Mouse (Mus musculus) MEL (cell line): ENCODE results near the gene Smarca4. TPM values are rescaled to one million over a fixed set of nuclear protein-coding genes. Genes with fewer than 3 reads are reported as not detected.

ENCODE experiments used
- DNase-seq: peaks from one replicate; pipeline ENCODE4 v3.0.0; 2011; ENCODE audit warnings: low read depth, low spot score
- H3K27ac ChIP-seq: 2 replicates; pipeline ENCODE4 v1.5.1; 2012; ENCODE audit warnings: low read depth, mild to moderate bottlenecking, control low read depth, low read length, moderate library complexity; ENCODE audit not compliant: control insufficient read depth
- H3K27me3 ChIP-seq, 2 experiments: fragments of 150-350 bp in 1 of 2; sonication (generic) in 1 of 2; 2 replicates each; pipeline ENCODE4 v1.6.1; 2012; ENCODE audit warnings: low read length in 2 of 2, mild to moderate bottlenecking in 2 of 2, improper control_type of control experiment in 1 of 2, moderate library complexity in 1 of 2; ENCODE audit not compliant: insufficient read depth in 2 of 2, control insufficient read depth in 1 of 2
- H3K36me3 ChIP-seq, 2 experiments: 2 replicates each; pipeline ENCODE4 v1.6.1; 2012 to 2014; ENCODE audit warnings: low read length in 2 of 2, improper control_type of control experiment in 1 of 2, inconsistent platforms in 1 of 2, mild to moderate bottlenecking in 1 of 2; ENCODE audit not compliant: insufficient read depth in 2 of 2, control insufficient read depth in 1 of 2
- H3K4me1 ChIP-seq, 2 experiments: fragments of 150-350 bp in 1 of 2; sonication (generic) in 1 of 2; 2 replicates each; pipeline ENCODE4 v1.6.1; 2012; ENCODE audit warnings: low read length in 2 of 2, improper control_type of control experiment in 1 of 2, mild to moderate bottlenecking in 1 of 2; ENCODE audit not compliant: insufficient read depth in 2 of 2, control insufficient read depth in 1 of 2
- H3K4me3 ChIP-seq, 2 experiments: fragments of 150-350 bp in 1 of 2; sonication (generic) in 1 of 2; 2 replicates each; pipeline ENCODE4 v1.5.1; 2012; ENCODE audit warnings: low read depth in 2 of 2, low read length in 2 of 2, mild to moderate bottlenecking in 2 of 2, moderate library complexity in 2 of 2, control low read depth in 1 of 2, improper control_type of control experiment in 1 of 2; ENCODE audit not compliant: control insufficient read depth in 1 of 2, insufficient read depth in 1 of 2
- H3K79me2 ChIP-seq: 2 replicates; pipeline ENCODE4 v1.6.1; 2012; ENCODE audit warnings: mild to moderate bottlenecking, low read length, moderate library complexity; ENCODE audit not compliant: control insufficient read depth, poor library complexity, insufficient read depth
- H3K9ac ChIP-seq: 2 replicates; pipeline ENCODE4 v1.6.1; 2012; ENCODE audit warnings: low read depth, mild to moderate bottlenecking, control low read depth, low read length, moderate library complexity; ENCODE audit not compliant: control insufficient read depth, poor library complexity, severe bottlenecking
- H3K9me3 ChIP-seq: fragments of 150-350 bp; sonication (generic); replicated peaks from 2 replicates; pipeline ENCODE4 v1.6.1; 2012; ENCODE audit warnings: mild to moderate bottlenecking, low read length, improper control_type of control experiment, moderate library complexity; ENCODE audit not compliant: insufficient read depth
- BHLHE40 ChIP-seq: IDR thresholded peaks from 2 replicates; pipeline ENCODE4 v1.6.1; 2012; ENCODE audit warnings: low read depth, mild to moderate bottlenecking, inconsistent platforms, low read length, improper control_type of control experiment, borderline replicate concordance
- CHD1 ChIP-seq: IDR thresholded peaks from 2 replicates; pipeline ENCODE4 v1.6.1; 2012; ENCODE audit warnings: low read depth, mild to moderate bottlenecking, inconsistent platforms, low read length, improper control_type of control experiment
- CHD2 ChIP-seq: IDR thresholded peaks from 2 replicates; pipeline ENCODE4 v1.6.1; 2011; ENCODE audit warnings: low read length, improper control_type of control experiment
- CTCF ChIP-seq, 3 experiments: IDR thresholded peaks in 2 of 3; conservative IDR thresholded peaks in 1 of 3; 2 replicates each; pipeline ENCODE4 v1.5.1; 2011 to 2012; ENCODE audit warnings: low read length in 3 of 3, low read depth in 2 of 3, mild to moderate bottlenecking in 2 of 3, improper control_type of control experiment in 1 of 3, inconsistent platforms in 1 of 3, mixed read lengths in 1 of 3, moderate library complexity in 1 of 3; ENCODE audit not compliant: control insufficient read depth in 1 of 3, insufficient read depth in 1 of 3, poor library complexity in 1 of 3, severe bottlenecking in 1 of 3
- E2F4 ChIP-seq: IDR thresholded peaks from 2 replicates; pipeline ENCODE4 v1.6.1; 2011; ENCODE audit warnings: low read depth, low read length, improper control_type of control experiment, borderline replicate concordance
- ETS1 ChIP-seq: IDR thresholded peaks from 2 replicates; pipeline ENCODE4 v1.6.1; 2012; ENCODE audit warnings: low read depth, mild to moderate bottlenecking, inconsistent platforms, low read length, improper control_type of control experiment, moderate library complexity
- MAX ChIP-seq: IDR thresholded peaks from 2 replicates; pipeline ENCODE4 v1.6.1; 2011; ENCODE audit warnings: low read length, improper control_type of control experiment
- MAZ ChIP-seq: IDR thresholded peaks from 2 replicates; pipeline ENCODE4 v1.6.1; 2012; ENCODE audit warnings: low read depth, mild to moderate bottlenecking, inconsistent platforms, low read length, improper control_type of control experiment
- MEF2A ChIP-seq: IDR thresholded peaks from 2 replicates; pipeline ENCODE4 v1.6.1; 2014; ENCODE audit warnings: low read depth, mild to moderate bottlenecking, inconsistent platforms, low read length, improper control_type of control experiment; ENCODE audit not compliant: poor library complexity, insufficient replicate concordance, severe bottlenecking; ENCODE audit errors: extremely low read depth
- MXI1 ChIP-seq: IDR thresholded peaks from 2 replicates; pipeline ENCODE4 v1.6.1; 2011; ENCODE audit warnings: mild to moderate bottlenecking, low read depth, low read length, improper control_type of control experiment
- MYB ChIP-seq: IDR thresholded peaks from 2 replicates; pipeline ENCODE4 v1.6.1; 2011; ENCODE audit warnings: mild to moderate bottlenecking, low read depth, low read length, improper control_type of control experiment
- NRF1 ChIP-seq: IDR thresholded peaks from 2 replicates; pipeline ENCODE4 v1.6.1; 2014; ENCODE audit warnings: low read depth, mild to moderate bottlenecking, inconsistent platforms, low read length, improper control_type of control experiment, moderate library complexity; ENCODE audit not compliant: poor library complexity, insufficient read depth, severe bottlenecking
- POLR2AphosphoS2 ChIP-seq: IDR thresholded peaks from 2 replicates; pipeline ENCODE4 v1.6.1; 2011; ENCODE audit warnings: low read length, improper control_type of control experiment
- POLR2AphosphoS5 ChIP-seq: IDR thresholded peaks from 2 replicates; pipeline ENCODE4 v1.6.1; 2012; ENCODE audit warnings: low read depth, borderline replicate concordance, mild to moderate bottlenecking, inconsistent platforms, low read length, moderate library complexity, mixed read lengths
- RCOR1 ChIP-seq: IDR thresholded peaks from 2 replicates; pipeline ENCODE4 v1.6.1; 2012; ENCODE audit warnings: low read depth, mild to moderate bottlenecking, inconsistent platforms, low read length, improper control_type of control experiment
- SIN3A ChIP-seq: IDR thresholded peaks from 2 replicates; pipeline ENCODE4 v1.6.1; 2012; ENCODE audit warnings: low read length, improper control_type of control experiment, inconsistent platforms
- TAL1 ChIP-seq: IDR thresholded peaks from 2 replicates; pipeline ENCODE4 v1.6.1; 2012; ENCODE audit warnings: mild to moderate bottlenecking, inconsistent platforms, low read length, moderate library complexity, mixed read lengths
- TBP ChIP-seq: IDR thresholded peaks from 2 replicates; pipeline ENCODE4 v1.8.0; 2011; ENCODE audit warnings: low read depth, low read length, improper control_type of control experiment
- USF1 ChIP-seq: IDR thresholded peaks from 2 replicates; pipeline ENCODE4 v1.6.1; 2014; ENCODE audit warnings: low read depth, mild to moderate bottlenecking, inconsistent platforms, low read length, improper control_type of control experiment, moderate library complexity
- USF2 ChIP-seq, 2 experiments: IDR thresholded peaks; 2 replicates each; pipeline ENCODE4 v1.6.1; 2011 to 2012; ENCODE audit warnings: improper control_type of control experiment in 2 of 2, low read length in 2 of 2, borderline replicate concordance in 1 of 2, inconsistent platforms in 1 of 2, low read depth in 1 of 2, mild to moderate bottlenecking in 1 of 2; ENCODE audit not compliant: insufficient read depth in 1 of 2
- ZC3H11A ChIP-seq: IDR thresholded peaks from 2 replicates; pipeline ENCODE4 v1.6.1; 2012; ENCODE audit warnings: low read depth, mild to moderate bottlenecking, inconsistent platforms, low read length, improper control_type of control experiment
- polyA plus RNA-seq, 2 experiments: library from polyadenylated mRNA; stranded (reverse) in 1 of 2; unstranded in 1 of 2; fragments of >175 nt in 1 of 2; fragments of >200 nt in 1 of 2; gene quantifications; 2 replicates each; pipeline versions ENCODE4 v1.2.1 to v1.2.4; 2012; ENCODE audit warnings: low replicate concordance in 2 of 2, low read depth in 1 of 2; ENCODE audit not compliant: insufficient read length in 2 of 2, insufficient read depth in 1 of 2, missing spikeins in 1 of 2
- total RNA-seq: library from RNA; depleted of rRNA; stranded (reverse); fragments of 300-350 nt; gene quantifications from 2 replicates; pipeline ENCODE4 v1.2.3, GENCODE M21; 2012

Gene Smarca4
- total and polyA plus RNA-seq, 3 experiments: 71.4 to 381 (median 249) TPM

DNA sequence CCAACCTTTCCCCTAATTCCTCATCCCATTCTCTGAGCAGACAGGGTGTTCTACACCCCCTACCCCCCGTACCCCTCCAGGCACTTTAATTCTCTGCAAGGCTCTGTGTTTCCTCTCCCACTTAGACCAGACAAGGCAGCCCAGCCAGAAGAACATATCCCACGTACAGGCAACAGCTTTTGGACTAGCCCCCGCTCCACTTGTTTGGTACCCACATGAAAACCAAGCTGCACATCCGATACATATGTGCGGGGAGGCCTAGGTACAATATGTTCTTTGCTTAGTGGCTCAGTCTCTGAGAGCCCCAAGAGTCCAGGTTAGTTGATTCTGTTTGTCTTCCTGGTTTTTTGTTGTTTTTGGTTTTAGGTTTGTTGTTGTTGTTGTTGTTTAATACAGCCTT, 46.1 kb downstream of the Smarca4 start:
- peaks cover 0 to 88% of the 10 kb centered on the region in 2 experiments; a peak in 2 of 4 replicates for H3K36me3 ChIP-seq
- H3K4me3 ChIP-seq: no peak overlapping the region
- no peak for TF ChIP-seq USF1
- no peak for TF ChIP-seq E2F4
- TF ChIP-seq POLR2AphosphoS5: no peak
- no peak for TF ChIP-seq MXI1
- no peak for TF ChIP-seq MYB
- no peak for TF ChIP-seq MAZ
- no peak for TF ChIP-seq CTCF (IDR thresholded peaks at IDR 0.05 in 2 of 3, conservative IDR thresholded peaks at IDR 0.05 in 1 of 3; ENCODE audit: control insufficient read depth in 1 of 3, insufficient read depth in 1 of 3, low read depth in 2 of 3, low read length in 3 of 3, poor library complexity in 1 of 3, severe bottlenecking in 1 of 3)
- no peak for TF ChIP-seq NRF1
- TF ChIP-seq ZC3H11A: no peak
- no peak for TF ChIP-seq BHLHE40
- TF ChIP-seq USF2 (IDR thresholded peaks at IDR 0.05; ENCODE audit: borderline replicate concordance in 1 of 2, insufficient read depth in 1 of 2, low read depth in 1 of 2, low read length in 2 of 2): no peak
- TF ChIP-seq RCOR1: no peak
- no peak for TF ChIP-seq CHD1
- TF ChIP-seq MEF2A: no peak
- TF ChIP-seq CHD2: no peak
- TF ChIP-seq POLR2AphosphoS2: no peak
- TF ChIP-seq ETS1: no peak
- TF ChIP-seq MAX: no peak
- TF ChIP-seq SIN3A: no peak
- H3K79me2 ChIP-seq: no peaks in the 10 kb centered on the region
- DNase-seq: no peak
- H3K27ac ChIP-seq: no peak overlapping the region
- no peaks in the 10 kb centered on the region for H3K9me3 ChIP-seq
- H3K4me1 ChIP-seq: no peaks in the 10 kb centered on the region
- no peaks in the 10 kb centered on the region for H3K27me3 ChIP-seq
- H3K9ac ChIP-seq: no peak overlapping the region

DNA sequence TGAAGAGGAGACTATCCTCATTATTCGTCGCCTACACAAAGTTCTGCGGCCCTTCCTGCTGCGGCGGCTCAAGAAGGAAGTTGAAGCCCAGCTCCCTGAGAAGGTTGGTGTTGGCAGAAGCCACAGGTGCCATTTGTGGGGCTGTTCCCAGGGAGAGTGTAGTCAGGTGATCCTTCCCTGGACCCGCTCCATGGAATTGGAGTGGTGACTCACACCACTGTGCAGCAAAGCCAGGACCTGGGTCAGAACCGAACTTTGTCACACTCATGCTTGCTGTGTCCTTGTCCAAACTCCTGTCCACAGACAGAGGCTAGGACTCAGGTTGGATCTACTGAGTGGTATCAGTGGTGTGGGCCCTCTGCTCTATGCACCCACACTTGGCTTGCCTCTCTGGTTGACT, 53.0 kb downstream of the Smarca4 start:
- Histone ChIP-seq H3K27ac (no peak overlapping the region), H3K4me1 (no peaks in the 10 kb centered on the region), H3K36me3 (peaks cover 0 to 94% of the 10 kb centered on the region in 2 experiments; a peak in 2 of 4 replicates), H3K79me2 (no peaks in the 10 kb centered on the region), H3K4me3 (no peak overlapping the region), H3K9me3 (no peaks in the 10 kb centered on the region), H3K9ac (no peak overlapping the region), H3K27me3 (no peaks in the 10 kb centered on the region)
- no peak for DNase-seq
- TF ChIP-seq MXI1 (no peak), TAL1 (no peak), TBP (no peak), CTCF (IDR thresholded peaks at IDR 0.05 in 2 of 3, conservative IDR thresholded peaks at IDR 0.05 in 1 of 3; ENCODE audit: control insufficient read depth in 1 of 3, insufficient read depth in 1 of 3, low read depth in 2 of 3, low read length in 3 of 3, poor library complexity in 1 of 3, severe bottlenecking in 1 of 3) (no peak)
